Mouse (Mus musculus) embryo, embryonic 10.5 days (tissue): ENCODE measurements around the gene Yeats2.

Source experiments
- DNase-seq: peaks from one replicate; pipeline ENCODE4 v3.0.0-alpha.2; 2015; ENCODE audit warnings: low spot score

Gene Yeats2

GRCm38 (mm10) chr16:20191161-20191882 is 50.5 kb downstream of the Yeats2 start:
- no peak for DNase-seq

GRCm38 (mm10) chr16:20192043-20192442 is 51.2 kb downstream of the Yeats2 start:
- no peak for DNase-seq

- DNase-seq, result peak; percentile 42
These were observed 54.7 kb downstream of the Yeats2 start for GRCm38 (mm10) chr16:20195546-20195945.

GRCm38 (mm10) chr16:20196962-20197361 is 56.1 kb downstream of the Yeats2 start:
- no peak for DNase-seq

- no peak for DNase-seq
These were observed 58.8 kb downstream of the Yeats2 start for GRCm38 (mm10) chr16:20199501-20200201.

GRCm38 (mm10) chr16:20213591-20214226 is 72.8 kb downstream of the Yeats2 start:
- DNase-seq, result peak; percentile 75

- no peak for DNase-seq
These were observed 81.9 kb downstream of the Yeats2 start for GRCm38 (mm10) chr16:20222726-20223125.

- no peak for DNase-seq
These were observed 85.8 kb downstream of the Yeats2 start for GRCm38 (mm10) chr16:20226676-20227075.

- DNase-seq, result no peak
These were observed 86.6 kb downstream of the Yeats2 start for GRCm38 (mm10) chr16:20227504-20227903.

- DNase-seq, result no peak
These were observed 87.3 kb downstream of the Yeats2 start for GRCm38 (mm10) chr16:20228167-20228566.

- no peak for DNase-seq
These were observed 93.5 kb downstream of the Yeats2 start for GRCm38 (mm10) chr16:20234406-20234805.

GRCm38 (mm10) chr16:20237426-20237825 is 96.6 kb downstream of the Yeats2 start:
- peak; percentile 47 for DNase-seq

- DNase-seq, result no peak
These were observed 97.8 kb downstream of the Yeats2 start for GRCm38 (mm10) chr16:20238646-20239045.

GRCm38 (mm10) chr16:20240468-20241414 is 99.9 kb downstream of the Yeats2 start, which contains the start of gene Map6d1:
Gene Map6d1, minus strand, starts transcription at chr16:20241358.
- peak; percentile 73 for DNase-seq

GRCm38 (mm10) chr16:20247103-20247502 is 106.2 kb downstream of the Yeats2 start:
- no peak for DNase-seq

- no peak for DNase-seq
These were observed 107.7 kb downstream of the Yeats2 start for GRCm38 (mm10) chr16:20248442-20249174.

- no peak for DNase-seq
These were observed 117.1 kb downstream of the Yeats2 start for GRCm38 (mm10) chr16:20257926-20258325.

- no peak for DNase-seq
These were observed 124.2 kb downstream of the Yeats2 start for GRCm38 (mm10) chr16:20265089-20265488.

GRCm38 (mm10) chr16:20271339-20271738 is 130.5 kb downstream of the Yeats2 start:
- DNase-seq, result no peak

GRCm38 (mm10) chr16:20272994-20273393 is 132.1 kb downstream of the Yeats2 start:
- no peak for DNase-seq

- DNase-seq, result no peak
These were observed 138.5 kb downstream of the Yeats2 start for GRCm38 (mm10) chr16:20279395-20279794.
